Mouse (Mus musculus) heart, postnatal 0 days (tissue): ENCODE results near the gene 2900026A02Rik.

Experiments
- CTCF ChIP-seq: IDR thresholded peaks from 2 replicates; pipeline ENCODE4 v1.5.1; 2016; ENCODE audit warnings: antibody characterized with exemption, control low read depth, low read depth
- EP300 ChIP-seq: IDR thresholded peaks from 2 replicates; pipeline ENCODE4 v1.6.1; 2016; ENCODE audit warnings: antibody characterized with exemption, low read depth

DNA sequence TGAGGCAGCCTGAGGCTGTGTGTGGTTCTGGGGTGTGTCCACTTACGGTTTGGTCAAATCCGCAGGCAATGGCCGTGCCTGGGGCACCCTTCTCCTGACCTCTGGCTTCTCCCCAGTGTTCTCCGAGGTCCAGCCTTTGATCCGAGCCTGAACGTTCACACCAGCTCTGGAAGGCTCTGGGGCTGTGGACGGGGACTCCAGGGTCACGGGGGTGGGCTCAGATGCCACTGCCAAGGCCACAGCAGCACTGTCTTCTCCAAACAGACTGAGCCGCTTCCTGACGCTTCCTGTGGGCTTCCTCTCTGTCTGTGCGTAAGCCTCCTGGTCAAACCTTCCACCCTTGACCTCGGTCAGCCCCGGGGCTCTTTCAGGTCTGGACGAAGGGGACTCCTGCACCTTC, 30.5 kb downstream of the 2900026A02Rik start:
- TF ChIP-seq CTCF (no peak), EP300 (no peak)
